Mouse (Mus musculus) cerebellum, adult 2 months (tissue): ENCODE measurements around the gene Naa35.

Source experiments
- CTCF ChIP-seq: fragments of 200-500 bp; IDR thresholded peaks from 2 replicates; pipeline ENCODE4 v1.5.1; 2011; ENCODE audit warnings: low read depth, mild to moderate bottlenecking, control low read depth, low read length, moderate library complexity, borderline replicate concordance; ENCODE audit not compliant: insufficient read depth
- POLR2A ChIP-seq: fragments of 200-500 bp; IDR thresholded peaks from 2 replicates; pipeline ENCODE4 v1.6.1; 2011; ENCODE audit warnings: low read length, control low read depth, borderline replicate concordance; ENCODE audit not compliant: insufficient read depth

DNA sequence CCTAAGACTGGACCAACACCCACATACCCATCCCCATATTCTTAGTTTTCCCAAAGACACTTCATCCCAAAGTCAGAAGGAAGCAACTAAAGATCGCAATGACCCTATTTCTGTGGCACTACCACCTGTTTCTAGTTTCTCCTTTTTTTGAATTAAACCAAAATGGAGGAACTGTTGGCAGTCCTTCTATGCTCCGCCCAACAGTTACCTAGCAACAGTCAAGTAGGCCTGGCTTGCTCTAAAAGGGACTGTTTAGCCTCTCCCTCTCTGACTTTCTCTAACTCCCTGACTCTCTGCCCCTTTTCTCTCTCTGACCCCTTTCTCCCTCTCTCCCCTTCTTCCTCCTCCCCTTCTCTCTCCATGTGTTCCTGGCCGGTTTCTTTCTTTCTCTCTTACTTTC lies 100.2 kb downstream of the Naa35 start:
- TF ChIP-seq CTCF (no peak), POLR2A (no peak)
